Mouse (Mus musculus) embryonic facial prominence, embryonic 11.5 days (tissue): Measurements from ENCODE around the gene Rptor. TPM values are rescaled to one million over a fixed set of nuclear protein-coding genes. Genes with fewer than 3 reads are reported as not detected.

Source experiments
- ATAC-seq: fragments of 200-750 bp; cut with Nextera tagmentation; replicated peaks from 2 replicates; pipeline ENCODE4 v1.8.0; 2017; ENCODE audit warnings: low read depth; ENCODE audit not compliant: insufficient number of reproducible peaks, low FRiP score, low TSS enrichment
- DNase-seq: peaks from one replicate; pipeline ENCODE4 v3.0.0-alpha.2; 2015; ENCODE audit warnings: low spot score
- H3K27ac ChIP-seq: fragments of 300-500 bp; sonication (generic); replicated peaks from 2 replicates; pipeline ENCODE4 v1.5.1; 2014; ENCODE audit warnings: mild to moderate bottlenecking, low read depth, low read length, control low read depth
- H3K27me3 ChIP-seq: fragments of 300-500 bp; sonication (generic); 2 replicates; pipeline ENCODE4 v1.6.1; 2014; ENCODE audit warnings: mild to moderate bottlenecking, low read length, moderate library complexity, mixed read lengths; ENCODE audit not compliant: control insufficient read depth, insufficient read depth
- H3K36me3 ChIP-seq: fragments of 300-500 bp; sonication (generic); replicated peaks from 2 replicates; pipeline ENCODE4 v1.6.1; 2014; ENCODE audit warnings: low read depth, mild to moderate bottlenecking, low read length, moderate library complexity, mixed read lengths; ENCODE audit not compliant: control insufficient read depth, insufficient read depth
- H3K4me1 ChIP-seq: fragments of 300-500 bp; sonication (generic); 2 replicates; pipeline ENCODE4 v1.6.1; 2014; ENCODE audit warnings: low read length, mixed read lengths; ENCODE audit not compliant: control insufficient read depth, insufficient read depth
- H3K4me2 ChIP-seq: fragments of 300-500 bp; sonication (generic); 2 replicates; pipeline ENCODE4 v1.6.1; 2014; ENCODE audit warnings: low read depth, mild to moderate bottlenecking, control low read depth, low read length, moderate library complexity
- H3K4me3 ChIP-seq: fragments of 300-500 bp; sonication (generic); 2 replicates; pipeline ENCODE4 v1.5.1; 2014; ENCODE audit warnings: low read depth, low read length, control low read depth
- H3K9ac ChIP-seq: fragments of 300-500 bp; sonication (generic); replicated peaks from 2 replicates; pipeline ENCODE4 v1.6.1; 2014; ENCODE audit warnings: mild to moderate bottlenecking, control low read depth, low read length
- H3K9me3 ChIP-seq: fragments of 300-500 bp; sonication (generic); replicated peaks from 2 replicates; pipeline ENCODE4 v1.6.1; 2016; ENCODE audit warnings: mild to moderate bottlenecking, low read length, inconsistent platforms, mixed read lengths; ENCODE audit not compliant: control insufficient read depth
- WGBS: fragments of 180-500 bp; shearing (Covaris S2); extraction: QIAGEN DNeasy Blood & Tissue Kit; methylation state at CpG from one replicate; pipeline ENCODE4 v1.1.7; 2014; 5-methylcytosine and 5-hydroxymethylcytosine counted together
- polyA plus RNA-seq: library from polyadenylated mRNA; unstranded; fragments of >200 nt; fragmentation: Nextera tagmentation; extraction: Ambion mirVana; gene quantifications from 2 replicates; pipeline ENCODE4 v1.2.1, GENCODE M21; 2014

Gene Rptor
- polyA plus RNA-seq, 1 experiment from 2014 or later = 10.1 TPM

- peak; percentile 60; the same call in 1 of the 2 replicates for ATAC-seq
- H3K4me3 ChIP-seq = peak overlapping the region; percentile 72
- peak overlapping the region; percentile 29 for H3K27ac ChIP-seq
- H3K4me2 ChIP-seq = peak overlapping the region; percentile 74
- H3K4me1 ChIP-seq = peaks cover 2% of the 10 kb centered on the region; the same call in 1 of the 2 replicates
- H3K9me3 ChIP-seq = no peaks in the 10 kb centered on the region
- peak; percentile 48 for DNase-seq
- peaks cover 7% of the 10 kb centered on the region; the same call in 1 of the 2 replicates for H3K36me3 ChIP-seq
- H3K27me3 ChIP-seq = no peaks in the 10 kb centered on the region
- under 1% methylated on average over 25 of the region's 26 CpGs for WGBS
- peak overlapping the region; percentile 93 for H3K9ac ChIP-seq
Measured at GRCm38 (mm10) chr11:119913935-119914314, 311.2 kb downstream of the Rptor start.

- Histone ChIP-seq H3K4me1 (peaks cover 2% of the 10 kb centered on the region; the same call in 1 of the 2 replicates), H3K36me3 (peaks cover 7% of the 10 kb centered on the region; the same call in 1 of the 2 replicates), H3K9ac (peak overlapping the region; percentile 93), H3K27me3 (no peaks in the 10 kb centered on the region), H3K27ac (no peak overlapping the region), H3K9me3 (no peaks in the 10 kb centered on the region), H3K4me2 (peak overlapping the region; percentile 74), H3K4me3 (peak overlapping the region; percentile 72)
- no peak for ATAC-seq
- no peak for DNase-seq
- WGBS = 27% methylated on average over 4 of the region's 4 CpGs
Measured at GRCm38 (mm10) chr11:119914381-119914780, 311.7 kb downstream of the Rptor start.

GRCm38 (mm10) chr11:119915666-119916065 is 313.0 kb downstream of the Rptor start:
- Histone ChIP-seq H3K27ac (no peak overlapping the region), H3K27me3 (no peaks in the 10 kb centered on the region), H3K36me3 (peaks cover 7% of the 10 kb centered on the region; the same call in 1 of the 2 replicates), H3K4me1 (peaks cover 2% of the 10 kb centered on the region; the same call in 1 of the 2 replicates), H3K4me3 (no peak overlapping the region), H3K9me3 (no peaks in the 10 kb centered on the region), H3K9ac (no peak overlapping the region), H3K4me2 (no peak overlapping the region)
- 83% methylated on average over 9 of the region's 9 CpGs for WGBS
- no peak for ATAC-seq
- DNase-seq = no peak

GRCm38 (mm10) chr11:119916102-119916790 is 313.5 kb downstream of the Rptor start:
- H3K27ac ChIP-seq = no peak overlapping the region
- H3K9me3 ChIP-seq = no peaks in the 10 kb centered on the region
- H3K9ac ChIP-seq = no peak overlapping the region
- no peak overlapping the region for H3K4me2 ChIP-seq
- ATAC-seq (no peak), DNase-seq (no peak)
- no peak overlapping the region for H3K4me3 ChIP-seq
- H3K4me1 ChIP-seq = peaks cover 2% of the 10 kb centered on the region; the same call in 1 of the 2 replicates
- H3K27me3 ChIP-seq = no peaks in the 10 kb centered on the region
- peaks cover 7% of the 10 kb centered on the region; the same call in 1 of the 2 replicates for H3K36me3 ChIP-seq
- 87% methylated on average over 15 of the region's 15 CpGs for WGBS

GRCm38 (mm10) chr11:119916834-119917469 is 314.2 kb downstream of the Rptor start:
- H3K4me1 ChIP-seq = peaks cover 2% of the 10 kb centered on the region; the same call in 1 of the 2 replicates
- H3K4me2 ChIP-seq = no peak overlapping the region
- ATAC-seq (no peak), DNase-seq (no peak)
- H3K4me3 ChIP-seq = no peak overlapping the region
- WGBS = 95% methylated on average over 21 of the region's 21 CpGs
- no peaks in the 10 kb centered on the region for H3K9me3 ChIP-seq
- no peak overlapping the region for H3K9ac ChIP-seq
- H3K27me3 ChIP-seq = no peaks in the 10 kb centered on the region
- peaks cover 7% of the 10 kb centered on the region; the same call in 1 of the 2 replicates for H3K36me3 ChIP-seq
- no peak overlapping the region for H3K27ac ChIP-seq

- H3K4me1 ChIP-seq = 0 out of 2 replicates have a peak, but pooled peaks cover 2% of the 10 kb centered on the region
- 89% methylated on average over 7 of the region's 7 CpGs for WGBS
- H3K9me3 ChIP-seq = no peaks in the 10 kb centered on the region
- H3K4me2 ChIP-seq = no peak overlapping the region
- H3K36me3 ChIP-seq = peaks cover 7% of the 10 kb centered on the region; the same call in 1 of the 2 replicates
- DNase-seq = no peak
- no peaks in the 10 kb centered on the region for H3K27me3 ChIP-seq
- no peak for ATAC-seq
- H3K4me3 ChIP-seq = no peak overlapping the region
- H3K27ac ChIP-seq = no peak overlapping the region
- H3K9ac ChIP-seq = no peak overlapping the region
Measured at GRCm38 (mm10) chr11:119918521-119918920, 315.8 kb downstream of the Rptor start.

- 0 out of 2 replicates have a peak, but pooled peaks cover 2% of the 10 kb centered on the region for H3K4me1 ChIP-seq
- no peak overlapping the region for H3K27ac ChIP-seq
- no peaks in the 10 kb centered on the region for H3K9me3 ChIP-seq
- H3K36me3 ChIP-seq = peaks cover 7% of the 10 kb centered on the region; the same call in 1 of the 2 replicates
- H3K4me2 ChIP-seq = no peak overlapping the region
- ATAC-seq (no peak), DNase-seq (no peak)
- H3K9ac ChIP-seq = no peak overlapping the region
- H3K27me3 ChIP-seq = no peaks in the 10 kb centered on the region
- whole genome bisulfite sequencing = 91% methylated on average over 4 of the region's 4 CpGs
- H3K4me3 ChIP-seq = no peak overlapping the region
Measured at GRCm38 (mm10) chr11:119919432-119919831, 316.7 kb downstream of the Rptor start.

GRCm38 (mm10) chr11:119919897-119920296 is 317.2 kb downstream of the Rptor start:
- Histone ChIP-seq H3K27ac (no peak overlapping the region), H3K9me3 (no peaks in the 10 kb centered on the region), H3K36me3 (peaks cover 7% of the 10 kb centered on the region; the same call in 1 of the 2 replicates), H3K27me3 (no peaks in the 10 kb centered on the region), H3K9ac (no peak overlapping the region), H3K4me2 (no peak overlapping the region), H3K4me3 (no peak overlapping the region), H3K4me1 (no peaks in the 10 kb centered on the region)
- ATAC-seq = no peak
- DNase-seq = peak; percentile 49
- WGBS = 67% methylated on average over 8 of the region's 8 CpGs
